Mouse (Mus musculus): ENCODE results near the gene Ccdc6.

- no peak for TF ChIP-seq POLR2A (IDR thresholded peaks at IDR 0.05; ENCODE audit: insufficient read depth, low read length)
- TF ChIP-seq CTCF (IDR thresholded peaks at IDR 0.05; ENCODE audit: low read depth, low read length): no peak
Observed at GRCm38 (mm10) chr10:70160811-70161210, 63.9 kb downstream of the Ccdc6 start.
